Mouse (Mus musculus): ENCODE data around the gene Aacs.
A peak's percentile ranks its signal among the peaks of the same experiment; 100 is the strongest.
"Not testable (repeated sequence)": the region's sequence is repeated elsewhere in the genome, so short reads cannot be mapped to it uniquely, and the experiment has no call there.

The Aacs gene

DNA sequence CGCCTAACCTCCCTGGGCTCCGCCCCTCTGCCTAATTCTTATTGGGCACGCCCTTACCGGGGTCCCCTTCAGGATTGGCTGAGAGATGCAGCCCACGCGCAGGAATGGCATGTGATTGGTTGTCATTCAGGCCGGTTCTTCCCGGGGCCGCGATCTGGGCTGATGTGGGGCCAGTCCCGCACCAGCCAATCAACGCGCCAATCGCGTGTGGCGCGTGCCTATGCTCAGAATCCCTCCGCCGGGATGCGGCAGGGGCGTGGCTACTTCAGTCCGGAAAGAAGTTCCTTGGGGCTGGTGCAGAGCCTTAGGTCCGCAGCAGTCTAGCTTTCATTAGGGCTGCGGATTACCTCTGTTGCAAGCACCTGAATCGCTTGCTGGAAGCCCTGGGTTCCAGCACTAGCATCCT is 9.9 kb upstream of the Aacs start:
- peak; percentile 98 for ATAC-seq (ENCODE audit: low TSS enrichment)

DNA sequence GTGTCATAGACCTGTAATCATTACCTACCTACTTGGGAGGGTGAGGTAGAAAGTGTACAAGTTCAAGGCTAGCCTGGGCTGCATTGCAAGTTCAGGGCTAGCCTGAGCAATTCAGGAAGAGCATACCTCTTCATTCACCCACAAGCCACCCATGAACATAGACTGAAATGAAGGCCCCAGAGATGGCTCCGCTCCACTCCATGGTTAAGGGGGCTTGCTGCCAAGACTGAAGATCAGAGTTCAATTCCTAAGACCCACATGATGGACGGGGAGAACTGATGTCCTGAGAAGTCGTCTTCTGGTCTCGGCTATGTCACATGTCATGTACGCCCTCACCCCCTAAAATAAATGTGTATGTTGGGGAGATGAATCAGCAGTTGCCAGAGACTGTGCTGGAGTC is 9.1 kb upstream of the Aacs start:
- ATAC-seq (ENCODE audit: low TSS enrichment) = no peak

DNA sequence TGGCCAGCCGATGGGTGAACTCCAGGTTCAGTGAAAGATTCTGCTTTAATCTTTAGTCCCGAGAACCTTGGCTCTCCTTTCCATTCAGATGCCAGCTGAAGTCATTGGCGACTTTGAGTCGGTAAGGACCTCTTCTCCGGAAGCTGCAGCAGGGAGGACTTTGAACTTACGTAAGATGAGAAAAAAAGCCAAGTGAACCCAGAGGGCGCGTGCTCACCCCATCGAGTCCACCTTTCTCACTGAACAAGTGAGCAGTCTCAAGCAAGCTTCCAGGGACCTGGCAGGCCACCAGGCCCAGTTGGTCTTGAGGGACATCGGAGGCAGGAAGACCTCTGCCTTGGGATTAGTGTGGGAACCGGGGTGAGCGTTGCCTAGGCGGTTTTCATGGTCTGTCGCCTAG is 8.4 kb upstream of the Aacs start:
- no peak for ATAC-seq (ENCODE audit: low TSS enrichment)

DNA sequence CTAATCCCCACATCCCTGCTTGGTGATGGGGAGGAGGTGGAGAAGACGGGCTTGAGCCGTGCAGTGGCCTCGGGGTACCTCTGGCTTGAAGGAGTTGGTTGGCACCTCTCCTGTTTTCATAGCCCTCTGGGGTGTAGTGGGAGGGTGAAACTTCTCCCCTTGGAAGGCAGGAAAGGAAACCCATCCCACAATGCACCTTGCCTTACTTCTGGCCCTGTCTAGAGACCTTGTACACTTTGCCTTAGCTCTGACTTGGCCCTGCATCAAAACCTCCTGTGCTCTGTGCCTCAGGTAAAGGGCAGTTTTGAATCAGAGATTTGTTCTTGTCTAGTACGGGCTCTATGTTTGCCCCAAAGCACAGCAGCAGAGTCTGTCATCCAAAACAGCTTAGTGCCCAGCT is 4.9 kb upstream of the Aacs start:
- ATAC-seq (ENCODE audit: low TSS enrichment) = no peak

DNA sequence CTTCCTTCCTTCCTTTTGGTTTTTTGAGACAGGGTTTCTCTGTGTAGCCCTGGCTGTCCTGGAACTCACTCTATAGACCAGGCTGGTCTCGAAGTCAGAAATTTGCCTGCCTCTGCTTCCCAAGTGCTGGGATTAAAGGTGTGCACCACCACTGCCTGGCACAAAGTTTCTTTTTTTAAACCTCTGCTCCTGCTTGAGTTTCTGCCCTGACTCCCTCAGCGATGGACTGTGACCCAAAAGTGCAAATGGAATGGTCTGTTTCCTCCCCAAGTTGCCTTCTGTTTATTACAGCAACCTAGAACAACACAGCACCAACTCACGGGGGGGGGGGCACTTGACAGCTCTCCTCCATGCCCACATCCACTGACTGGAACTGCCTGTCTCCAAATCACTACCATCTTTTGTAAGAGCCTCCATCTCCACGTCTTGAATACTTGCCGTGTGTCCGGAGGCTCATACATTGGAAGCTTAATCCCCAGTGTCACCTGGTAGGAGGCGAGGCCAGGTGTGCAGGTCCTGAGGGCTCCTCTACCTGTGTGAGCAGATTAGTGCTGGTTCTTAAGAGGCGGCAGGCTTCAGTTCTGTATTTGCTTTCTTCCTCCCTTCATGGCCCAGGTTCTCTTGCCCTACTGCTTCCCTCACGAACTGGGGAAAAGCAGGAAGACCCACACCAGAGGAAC is 2.7 kb upstream of the Aacs start:
- ATAC-seq (ENCODE audit: low TSS enrichment) = no peak

DNA sequence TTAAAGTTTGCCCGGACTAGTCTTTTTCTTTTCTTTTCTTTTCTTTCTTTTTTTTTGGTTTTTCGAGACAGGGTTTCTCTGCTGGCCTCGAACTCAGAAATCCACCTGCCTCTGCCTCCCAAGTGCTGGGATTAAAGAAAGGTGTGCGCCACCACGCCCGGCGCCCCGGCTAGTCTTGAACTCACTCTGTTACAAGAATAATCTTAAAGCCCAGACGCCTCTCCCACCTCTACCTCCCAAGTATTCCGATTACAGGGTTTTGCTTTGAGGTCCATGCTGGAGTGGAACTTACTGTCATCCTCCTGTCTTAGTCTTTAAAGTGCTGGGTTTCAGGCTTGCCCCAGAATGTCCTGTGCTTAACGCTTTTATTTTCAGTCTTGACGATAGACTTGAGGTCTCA is 584 bp upstream of the Aacs start:
- no peak for ATAC-seq (ENCODE audit: low TSS enrichment)

DNA sequence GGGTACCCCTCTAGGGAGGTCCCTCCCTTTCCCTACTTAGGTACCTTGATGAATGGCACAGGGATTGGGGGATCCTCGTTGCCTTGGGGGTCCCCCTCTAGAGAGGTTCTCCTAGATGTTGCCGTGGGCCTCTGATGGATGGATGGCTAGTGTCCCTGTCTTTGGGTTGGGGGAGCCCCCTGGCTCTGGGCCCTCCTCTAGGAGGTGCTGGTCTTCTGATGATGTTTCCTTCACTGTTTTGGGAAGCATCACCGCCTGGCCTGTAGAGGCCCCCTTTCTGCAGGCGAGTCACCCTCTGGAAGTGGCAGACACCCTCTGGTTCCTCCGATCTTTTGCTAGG is 642 bp downstream of the Aacs start:
- peak; percentile 31; the same call in 1 of the 2 replicates for ATAC-seq (ENCODE audit: low TSS enrichment)

DNA sequence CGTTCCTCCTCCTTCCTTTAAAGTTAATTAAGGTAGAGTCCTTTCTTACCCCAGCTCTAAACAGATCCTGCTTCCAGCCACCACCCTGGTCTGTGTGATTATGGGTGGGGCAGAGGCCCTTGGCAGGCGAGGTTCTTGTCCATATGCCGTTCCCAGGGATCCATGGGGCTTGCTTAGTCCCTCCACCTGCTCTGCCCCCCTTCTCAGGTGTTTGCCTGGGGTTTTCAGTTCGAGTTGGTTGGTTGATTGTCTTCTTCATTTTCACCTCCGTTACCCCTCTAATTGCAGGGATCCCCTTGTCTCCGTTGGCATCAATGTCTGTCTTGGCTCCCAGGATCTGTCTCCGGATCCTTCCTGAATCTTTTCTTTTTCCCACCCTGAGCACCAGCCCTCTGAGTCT is 1.2 kb downstream of the Aacs start:
- no peak for ATAC-seq (ENCODE audit: low TSS enrichment)

DNA sequence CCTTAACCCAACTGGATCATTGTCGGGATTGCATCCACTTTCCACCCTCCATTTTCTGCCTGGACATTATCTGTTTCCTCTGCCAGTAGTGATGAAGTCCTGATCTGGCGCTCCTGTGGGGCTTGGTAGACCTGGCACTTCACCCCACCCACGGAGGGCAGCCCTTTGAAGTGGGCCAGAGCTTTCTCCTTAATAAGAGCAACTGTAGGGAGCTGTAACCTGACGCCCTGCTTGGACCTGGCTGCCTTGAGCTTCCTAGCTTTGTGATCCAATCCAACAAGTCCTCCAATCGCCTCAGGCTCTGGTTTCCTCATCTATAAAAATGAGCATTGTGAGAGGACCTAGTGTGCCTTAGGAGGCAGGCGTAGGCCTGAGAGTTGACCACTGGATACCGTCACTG is 1.9 kb downstream of the Aacs start:
- no peak for ATAC-seq (ENCODE audit: low TSS enrichment)

DNA sequence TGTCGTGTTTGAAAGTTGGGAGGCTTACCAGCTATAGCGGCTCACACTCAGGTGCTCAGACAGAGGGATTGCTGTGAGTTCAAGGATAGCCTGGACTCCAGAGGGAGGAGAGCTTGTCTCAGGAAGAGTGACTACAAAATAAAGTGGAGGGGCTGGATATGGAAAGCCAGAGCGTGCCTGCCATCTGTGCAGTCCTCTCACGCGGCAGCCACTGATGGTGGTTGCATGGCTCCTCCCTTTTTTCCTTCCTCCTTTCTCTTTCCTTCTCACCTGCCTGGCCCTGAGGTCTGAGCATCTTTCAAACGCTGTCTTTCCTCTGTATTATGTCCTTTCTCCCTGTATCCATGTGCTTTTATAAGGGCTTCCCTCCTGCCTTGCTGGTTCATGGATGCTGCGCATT is 2.4 kb downstream of the Aacs start:
- no peak for ATAC-seq (ENCODE audit: low TSS enrichment)

DNA sequence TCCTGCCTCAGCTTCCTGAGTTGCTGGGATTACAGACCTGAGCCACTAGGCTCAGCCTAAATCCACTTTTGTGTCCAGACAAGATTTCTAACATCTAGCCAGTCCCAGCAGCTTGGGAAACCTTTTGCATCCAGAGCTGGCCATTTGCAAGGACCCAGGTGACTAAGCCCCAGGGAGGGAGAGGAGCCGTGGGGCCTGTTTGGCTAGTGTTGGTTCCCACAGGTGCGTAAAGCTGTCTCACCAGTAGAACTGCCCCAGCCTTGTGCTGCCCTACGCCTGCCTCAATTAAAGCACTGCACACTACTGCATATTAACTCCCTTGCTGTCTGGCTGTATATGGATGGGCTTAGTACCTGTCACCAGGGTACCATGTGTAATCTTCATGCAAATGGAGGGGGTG is 3.8 kb downstream of the Aacs start:
- ATAC-seq (ENCODE audit: low TSS enrichment) = no peak

DNA sequence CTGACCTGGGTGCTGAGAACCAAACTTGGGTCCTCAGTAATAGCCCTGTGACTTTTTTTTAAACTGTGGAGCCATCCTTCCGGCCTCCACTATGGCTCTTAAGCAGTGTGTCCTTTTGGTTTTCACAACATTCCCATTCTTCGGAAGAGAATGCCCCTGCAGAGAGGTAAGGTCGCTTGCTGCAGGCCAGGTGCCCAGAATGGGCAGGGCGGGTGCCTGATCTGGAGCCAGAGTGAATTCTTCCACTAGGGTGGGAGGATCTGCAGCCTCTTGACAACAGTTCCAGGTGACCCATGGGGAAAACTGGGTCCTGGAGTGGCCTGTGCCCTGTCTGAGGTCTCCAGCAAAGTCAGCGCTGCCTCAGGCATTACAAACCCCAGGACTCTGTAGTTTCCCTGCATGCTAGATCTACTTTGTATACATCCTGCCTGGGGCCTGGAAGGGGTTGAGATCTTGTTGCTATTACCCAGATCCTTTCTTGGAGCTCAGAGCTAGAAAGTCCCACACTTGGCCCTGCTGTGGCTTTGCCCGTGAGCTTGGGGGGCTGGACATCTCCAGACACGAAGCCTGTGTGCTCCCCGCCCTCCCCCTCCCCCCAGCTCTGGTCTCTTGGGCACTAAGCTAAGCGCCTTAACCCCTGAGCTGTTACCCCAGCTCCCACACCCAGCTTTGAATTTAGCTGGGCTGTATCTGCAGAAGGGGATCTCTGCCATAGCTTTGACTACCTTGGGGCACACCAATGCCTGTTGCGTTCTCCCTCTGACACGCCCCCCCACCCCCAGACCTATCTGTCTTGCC is 5.0 kb downstream of the Aacs start:
- ATAC-seq (ENCODE audit: low TSS enrichment) = no peak

DNA sequence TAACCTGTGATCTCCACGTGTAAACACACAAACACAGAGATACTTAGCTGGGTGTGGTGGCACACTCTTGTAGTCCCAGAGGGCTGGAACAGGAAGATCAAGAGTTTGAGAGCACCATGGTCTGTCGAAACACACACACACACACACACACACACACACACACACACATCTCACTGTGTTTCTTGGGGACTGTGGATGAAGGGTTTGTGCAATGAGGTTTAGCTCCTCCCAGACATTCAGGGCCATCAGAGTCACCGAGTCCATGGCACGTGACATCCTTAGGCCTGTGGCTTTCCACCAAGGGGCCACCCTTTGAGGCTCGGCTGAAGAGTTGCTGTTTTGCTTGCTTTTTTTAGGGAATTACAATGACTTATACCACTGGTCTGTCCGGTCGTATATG is 6.9 kb downstream of the Aacs start:
- no peak for ATAC-seq (ENCODE audit: low TSS enrichment)

DNA sequence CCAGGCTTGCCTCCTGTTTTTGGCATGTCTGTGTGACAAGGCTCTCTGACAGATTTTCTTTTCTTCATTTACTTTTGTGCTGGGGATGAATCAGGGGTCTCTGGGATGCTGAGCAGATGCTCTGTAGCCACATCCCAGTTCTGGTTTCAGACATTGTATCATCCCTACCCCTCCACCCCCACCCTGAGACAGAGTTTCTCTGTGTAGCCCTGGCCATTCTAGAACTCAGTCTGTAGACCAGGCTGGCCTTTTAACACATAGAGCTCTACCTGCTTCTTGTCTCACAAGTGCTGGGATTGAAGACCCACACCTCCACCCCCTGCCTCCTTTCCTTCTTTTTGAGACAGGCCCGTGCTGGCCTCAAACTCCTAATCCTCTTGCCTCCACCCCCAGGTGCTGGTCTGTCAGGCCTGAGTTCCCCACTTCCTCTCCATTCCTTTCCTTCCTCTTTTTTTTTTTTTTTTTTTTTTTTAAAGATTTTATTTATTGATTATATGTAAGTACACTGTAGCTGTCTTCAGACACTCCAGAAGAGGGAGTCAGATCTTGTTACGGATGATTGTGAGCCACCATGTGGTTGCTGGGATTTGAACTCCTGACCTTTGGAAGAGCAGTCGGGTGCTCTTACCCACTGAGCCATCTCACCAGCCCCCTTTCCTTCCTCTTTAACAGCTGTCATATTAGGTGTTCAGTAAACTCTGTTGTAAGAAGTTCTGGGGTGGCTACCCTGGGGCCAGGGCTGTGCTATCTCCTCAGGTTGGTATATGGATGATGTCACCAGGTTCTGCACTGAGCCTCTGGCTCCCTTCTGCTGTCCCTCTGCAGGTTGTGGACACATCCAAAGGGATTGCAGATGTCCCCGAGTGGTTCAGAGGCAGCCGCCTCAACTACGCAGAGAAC is 8.3 kb downstream of the Aacs start:
- ATAC-seq (ENCODE audit: low TSS enrichment) = no peak

DNA sequence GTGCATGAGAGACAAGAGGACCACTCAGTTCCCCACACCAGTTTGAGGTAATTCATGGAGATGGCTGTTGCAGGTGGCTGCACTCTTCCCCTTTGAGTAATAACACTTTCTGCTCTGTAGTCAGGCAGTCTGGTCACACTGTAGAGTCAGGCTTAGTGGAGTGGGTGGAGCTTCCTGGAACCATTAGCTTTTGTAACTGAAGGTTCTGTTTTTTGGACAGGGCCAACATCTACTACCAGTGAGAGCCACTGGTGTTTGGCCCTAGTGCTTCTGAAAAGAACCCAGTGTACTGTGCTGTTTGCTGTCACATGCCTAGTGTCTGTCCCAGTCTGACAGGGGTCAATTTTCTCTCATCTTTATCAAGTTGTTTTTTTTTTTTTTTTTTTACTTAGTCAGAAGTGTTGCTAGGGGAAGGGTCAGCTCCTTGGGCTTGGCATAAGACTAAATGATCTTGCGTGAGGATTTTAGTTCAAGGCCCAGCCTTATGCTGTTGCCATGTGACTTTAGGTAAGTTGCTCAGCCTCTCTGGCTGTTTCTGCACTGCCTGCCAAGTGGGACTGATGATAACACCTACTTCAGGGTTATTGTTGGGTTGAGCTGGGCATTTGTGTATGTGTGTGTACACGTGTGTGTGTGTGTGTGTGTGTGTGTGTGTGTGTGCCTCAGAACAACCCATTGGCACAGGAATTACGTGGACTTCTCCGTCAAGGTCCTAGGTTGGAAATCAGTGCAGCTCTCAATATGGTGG is 9.6 kb downstream of the Aacs start:
- no peak for ATAC-seq (ENCODE audit: low TSS enrichment)

DNA sequence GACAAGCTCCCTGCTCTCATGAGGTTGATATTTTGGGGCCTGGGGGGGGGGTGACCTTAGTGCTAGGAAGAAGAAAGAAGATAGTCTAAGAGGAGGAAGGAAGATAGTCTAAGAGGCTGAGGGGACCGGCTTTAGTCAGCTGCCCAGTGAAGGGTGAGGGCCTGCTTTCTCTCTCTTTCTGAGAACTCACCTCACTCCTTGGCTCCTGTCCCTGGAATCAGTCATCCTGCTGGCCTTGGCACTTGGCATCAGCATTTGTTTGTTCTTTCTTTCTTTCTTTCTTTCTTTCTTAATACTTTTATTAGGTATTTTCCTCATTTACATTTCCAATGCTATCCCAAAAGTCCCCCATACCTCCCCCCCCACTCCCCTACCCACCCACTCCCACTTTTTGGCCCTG is 10.5 kb downstream of the Aacs start:
- ATAC-seq (ENCODE audit: low TSS enrichment) = no peak

DNA sequence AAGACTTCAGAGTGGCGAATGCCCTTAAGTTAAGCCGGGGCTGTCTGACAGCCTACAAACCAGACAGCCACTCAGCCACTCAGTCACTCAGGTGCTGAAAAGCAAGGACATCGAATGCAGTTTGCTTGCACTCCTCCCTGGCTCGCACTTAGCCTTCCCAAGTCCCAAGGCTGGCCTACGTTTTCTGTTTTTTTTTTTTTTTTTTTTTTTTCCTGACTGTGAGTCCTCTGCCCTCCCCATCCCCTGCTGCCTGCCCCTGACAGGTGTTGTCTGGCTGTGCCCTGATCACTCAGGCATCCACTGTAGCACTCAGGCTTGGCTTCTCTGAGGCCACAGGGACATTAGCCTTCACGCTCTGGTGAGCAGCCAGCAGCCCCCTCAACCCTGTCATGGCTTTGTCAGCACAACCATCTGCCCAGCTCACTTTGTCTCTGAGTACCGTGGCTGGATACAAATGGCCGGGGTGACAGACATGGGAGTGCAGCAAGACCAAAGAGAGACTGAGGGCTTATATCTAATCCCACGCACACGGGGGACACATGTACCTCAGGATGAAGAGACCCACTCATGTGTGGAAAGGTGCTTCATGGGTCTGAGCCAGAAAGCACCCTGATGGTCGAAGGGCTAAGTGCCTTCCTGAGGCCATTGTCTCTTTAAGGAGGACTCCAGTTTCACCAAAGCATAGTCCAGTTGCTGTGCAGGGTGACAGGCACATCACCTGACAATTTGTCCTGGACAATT is 11.9 kb downstream of the Aacs start:
- ATAC-seq (ENCODE audit: low TSS enrichment) = no peak

DNA sequence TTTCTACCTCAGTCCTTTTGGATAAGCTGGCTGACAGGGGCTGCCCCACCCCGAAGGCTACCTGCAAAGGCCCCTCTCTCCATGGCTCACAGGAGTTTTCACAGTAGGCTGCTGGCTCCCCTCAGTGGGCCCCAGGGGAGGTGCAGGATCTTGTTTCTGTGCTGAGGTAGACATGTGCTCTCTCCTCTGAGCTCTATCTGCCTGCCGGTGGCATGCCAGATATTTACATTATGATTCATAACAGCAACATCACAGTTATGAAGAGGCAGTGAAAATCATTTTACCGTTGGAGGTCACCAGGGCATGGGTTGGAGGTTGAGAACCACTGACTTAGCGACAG is 12.5 kb downstream of the Aacs start:
- ATAC-seq (ENCODE audit: low TSS enrichment) = peak; percentile 81; the same call in 1 of the 2 replicates

DNA sequence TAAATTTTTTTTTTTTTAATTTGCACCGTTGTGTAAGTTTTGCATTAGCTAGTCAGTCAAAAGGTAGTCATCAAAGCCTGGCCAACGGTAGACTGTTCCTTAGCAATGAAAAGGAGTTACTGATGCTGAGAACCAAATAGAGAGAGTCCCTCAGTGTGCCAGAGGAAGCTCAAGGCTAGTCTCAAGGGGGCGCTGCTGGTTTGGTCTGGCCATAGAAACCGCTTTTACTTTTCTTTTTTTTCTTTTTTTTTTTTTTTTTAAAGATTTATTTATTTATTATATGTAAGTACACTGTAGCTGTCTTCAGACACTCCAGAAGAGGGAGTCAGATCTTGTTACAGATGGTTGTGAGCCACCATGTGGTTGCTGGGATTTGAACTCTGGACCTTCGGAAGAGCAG is 13.3 kb downstream of the Aacs start:
- not testable (repeated sequence) for ATAC-seq (ENCODE audit: low TSS enrichment)

DNA sequence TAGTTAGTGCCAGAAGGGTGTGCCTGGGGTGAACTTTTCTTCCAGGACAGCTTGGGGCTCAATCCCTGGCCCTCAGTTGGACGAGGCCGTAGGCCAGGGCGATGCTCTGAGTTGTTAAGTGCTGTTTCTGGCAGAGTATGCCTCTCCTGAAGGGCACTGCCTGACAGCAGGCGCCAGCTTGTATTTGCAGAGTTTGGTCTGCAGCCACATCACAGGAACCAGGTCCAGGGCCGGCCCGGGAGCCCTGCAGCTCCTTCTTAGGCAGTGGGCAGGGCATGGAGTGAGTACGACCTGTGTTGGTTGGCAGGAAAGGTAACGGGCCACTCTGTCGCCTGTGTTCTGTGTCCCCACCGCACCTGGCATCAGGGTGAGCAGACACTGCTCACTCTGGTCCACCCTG is 15.5 kb downstream of the Aacs start:
- ATAC-seq (ENCODE audit: low TSS enrichment) = no peak

DNA sequence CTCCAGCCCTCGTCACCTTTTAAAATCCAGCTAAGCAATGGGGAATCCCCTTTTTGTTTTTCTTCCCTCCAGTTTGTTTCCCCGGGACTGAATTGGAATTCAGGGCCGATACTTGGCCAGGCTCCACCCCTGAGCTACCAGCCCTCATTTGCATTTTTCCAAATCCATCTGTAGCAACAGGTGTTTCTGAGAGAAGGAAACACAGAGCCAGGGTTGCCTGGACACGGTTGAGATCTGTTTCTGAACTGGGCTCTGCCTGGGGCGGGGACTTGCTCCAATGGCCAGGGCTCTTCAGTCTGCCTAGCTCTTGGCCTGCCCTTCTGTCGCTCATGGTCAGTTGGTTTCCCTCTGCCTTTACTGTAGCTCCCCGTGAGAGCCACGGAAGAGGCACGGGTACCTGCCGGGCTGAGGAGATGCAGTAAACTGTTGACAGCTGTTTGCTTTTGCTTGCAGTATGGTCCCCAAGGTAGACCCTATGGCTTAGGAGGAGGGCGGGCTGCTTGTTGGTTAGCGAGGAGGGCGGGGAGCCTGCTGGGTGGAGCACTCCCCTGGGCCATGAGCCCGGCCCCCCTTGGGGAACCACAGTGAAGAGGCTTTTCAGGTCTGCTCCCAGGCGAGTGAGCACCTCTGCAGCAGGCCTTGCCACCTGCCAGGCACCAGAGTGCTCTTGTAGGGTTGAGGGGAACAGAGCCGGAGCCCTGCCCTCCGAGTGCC is 16.9 kb downstream of the Aacs start:
- ATAC-seq (ENCODE audit: low TSS enrichment) = no peak
